Mouse (Mus musculus) c-Kit-positive CD71-positive TER-119-negative erythroid progenitor cells, embryonic 14.5 days (primary cell): ENCODE results near the gene Dapk2.

ENCODE experiments used
- DNase-seq: peaks from one replicate; pipeline ENCODE4 v3.0.0-alpha.2; 2013; ENCODE audit warnings: low read depth

The Dapk2 gene

DNA sequence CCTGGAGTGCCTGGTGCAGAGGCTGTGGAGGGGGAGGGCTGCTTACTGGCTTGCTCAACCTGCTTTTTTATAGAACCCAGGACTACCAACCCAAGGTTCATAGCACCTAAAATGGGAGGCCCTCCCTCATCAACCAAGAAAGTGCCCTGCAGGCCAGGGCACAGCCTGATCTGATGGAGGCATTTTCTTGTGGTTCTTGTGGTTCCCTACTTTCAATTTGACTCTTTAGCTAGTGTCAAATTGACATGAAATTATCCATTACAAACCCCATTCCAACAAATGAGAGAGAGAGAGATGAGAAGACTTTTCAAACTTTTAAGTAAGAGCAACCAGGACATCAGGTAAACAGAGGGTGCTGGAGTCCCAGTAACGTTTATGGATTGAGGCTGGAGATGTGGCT is 15.8 kb upstream of the Dapk2 start:
- DNase-seq: no peak

DNA sequence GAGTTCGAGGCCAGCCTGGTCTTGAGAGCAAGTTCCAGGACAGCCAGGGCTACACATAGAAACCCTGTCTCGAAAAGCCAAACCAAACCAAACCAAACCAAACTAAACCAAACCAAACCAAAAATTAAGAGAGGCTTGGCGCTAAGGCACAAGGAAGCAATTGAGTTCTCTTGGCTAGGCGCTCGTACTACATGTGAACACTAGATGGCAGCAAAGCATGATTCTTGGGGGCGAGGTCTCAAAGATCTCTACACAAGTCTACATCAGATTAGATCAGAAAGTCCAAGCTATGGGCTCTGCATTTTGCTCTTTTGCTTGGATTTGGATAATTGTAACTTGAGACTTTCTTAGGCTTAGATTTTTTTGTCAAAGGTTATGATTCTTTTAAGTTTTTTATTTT is 13.8 kb upstream of the Dapk2 start:
- no peak for DNase-seq

DNA sequence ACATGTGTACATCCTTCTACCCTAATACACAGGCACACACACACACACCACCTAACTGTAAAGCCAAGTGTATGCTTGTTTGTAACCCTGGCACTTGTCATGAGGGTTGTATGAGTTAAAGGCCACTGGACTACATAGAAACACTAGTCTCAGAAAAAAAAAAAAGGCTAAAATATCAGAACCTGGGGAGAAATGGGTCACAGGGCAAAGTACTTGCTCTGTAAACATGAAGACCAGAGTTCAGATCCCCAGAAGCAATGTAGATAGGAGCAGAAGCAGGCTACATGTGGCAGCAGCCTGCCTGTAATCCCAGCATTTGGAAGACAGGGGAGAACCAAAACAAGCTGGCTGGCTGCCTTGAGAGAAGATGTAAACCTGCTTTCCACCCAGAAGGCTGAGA is 11.9 kb upstream of the Dapk2 start:
- no peak for DNase-seq

DNA sequence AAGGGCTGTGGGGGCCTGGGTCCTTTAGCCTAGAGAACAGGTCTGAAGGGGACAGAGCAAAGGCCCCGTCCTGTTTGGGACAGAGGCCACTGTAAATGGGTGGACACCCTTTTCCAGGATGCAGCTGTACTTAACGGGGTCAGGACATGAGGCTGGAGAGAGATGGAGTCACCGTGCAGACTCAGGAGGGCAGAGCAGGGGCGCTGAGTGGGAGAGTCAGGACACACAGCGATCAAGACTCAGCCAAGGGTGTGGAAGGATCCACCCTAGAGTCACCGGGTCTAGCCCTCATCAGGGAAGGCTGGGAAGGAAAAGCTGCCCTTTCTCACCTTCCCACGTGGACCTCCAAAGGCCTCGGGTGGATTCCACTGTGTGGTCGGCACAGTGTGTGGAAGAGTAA is 6.0 kb upstream of the Dapk2 start:
- DNase-seq: no peak

DNA sequence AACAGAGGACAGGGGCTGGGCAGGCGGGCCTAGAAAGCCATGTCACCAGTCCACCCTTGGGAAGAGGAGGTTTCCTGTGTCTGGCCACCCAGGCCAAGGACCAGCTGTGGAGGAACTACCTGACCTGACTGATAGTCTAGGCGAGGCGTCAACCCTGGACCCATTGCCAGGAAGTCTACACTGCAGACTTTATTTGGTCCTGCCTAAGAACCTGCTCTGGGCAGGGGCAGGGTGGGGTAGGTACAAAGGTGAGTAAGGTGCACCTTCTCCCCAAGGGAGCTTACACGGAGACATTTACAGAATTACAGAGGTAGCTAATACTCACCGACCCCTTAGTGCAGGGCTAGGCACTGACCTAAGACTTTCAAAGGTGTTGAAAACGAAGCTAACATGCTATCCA is 4.4 kb upstream of the Dapk2 start:
- DNase-seq: no peak

DNA sequence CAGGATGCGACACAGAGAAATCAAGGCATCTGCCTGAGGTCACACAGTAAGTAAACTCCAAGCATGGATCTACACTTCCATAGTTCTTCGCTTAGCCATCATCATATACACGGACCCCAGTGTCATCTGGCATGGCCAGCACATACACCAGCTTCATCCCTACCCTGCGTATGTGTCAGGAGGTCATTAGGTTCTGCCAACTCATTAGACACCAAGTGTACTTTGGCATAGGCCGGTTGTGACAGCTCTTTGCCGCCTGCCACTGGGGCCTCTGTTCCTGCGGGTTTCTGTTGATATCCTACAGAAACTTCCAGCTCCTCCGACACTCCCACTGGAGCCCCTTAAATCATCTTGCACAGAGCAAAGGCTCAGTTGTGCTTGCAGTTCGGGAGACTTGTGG is 4.0 kb upstream of the Dapk2 start:
- no peak for DNase-seq

DNA sequence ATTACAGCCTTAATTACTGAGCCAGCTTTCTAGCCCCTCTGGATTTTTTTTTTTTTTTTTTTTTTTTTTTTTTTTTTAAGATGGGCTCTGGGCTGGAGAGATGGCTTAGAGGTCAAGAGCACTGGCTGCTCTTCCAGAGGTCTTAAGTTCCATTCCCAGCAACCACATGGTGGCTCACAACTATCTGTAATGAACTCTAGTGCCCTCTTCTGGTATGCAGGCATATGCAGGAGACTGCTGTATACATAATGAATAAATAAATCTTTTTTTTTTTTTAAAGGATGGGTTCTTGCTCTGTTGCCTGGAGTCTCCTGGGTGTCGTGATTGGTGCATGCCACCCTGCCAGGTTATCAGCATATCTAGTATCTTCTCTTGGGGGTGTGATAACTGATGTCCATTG is 2.5 kb upstream of the Dapk2 start:
- DNase-seq: no peak

DNA sequence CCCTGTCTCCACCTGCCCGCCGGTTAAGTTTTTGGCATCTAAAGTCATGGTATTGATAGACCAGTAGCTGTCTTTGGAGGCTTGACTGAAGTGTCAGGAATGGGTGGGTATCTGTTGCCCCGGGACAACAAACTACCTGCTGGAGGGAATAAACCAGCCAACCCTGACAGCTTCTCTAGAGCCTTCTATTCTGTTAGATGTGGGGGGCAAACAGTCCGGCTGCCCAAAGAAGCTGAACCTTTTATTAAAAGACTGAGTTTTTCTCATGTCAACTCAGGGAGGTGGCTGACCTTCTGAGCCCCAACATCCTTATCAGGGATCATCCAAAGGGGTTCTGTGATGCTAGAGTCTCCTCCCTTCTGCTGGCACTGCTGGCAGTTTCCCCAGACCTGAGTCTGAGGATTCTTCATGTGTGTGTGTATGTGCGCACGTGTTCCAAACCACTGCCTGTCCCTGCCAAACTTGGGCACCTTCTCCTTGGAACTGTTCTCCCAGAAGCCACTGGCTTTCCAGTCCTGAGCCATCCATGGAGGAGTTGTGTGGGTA is 935 bp downstream of the Dapk2 start:
- no peak for DNase-seq

DNA sequence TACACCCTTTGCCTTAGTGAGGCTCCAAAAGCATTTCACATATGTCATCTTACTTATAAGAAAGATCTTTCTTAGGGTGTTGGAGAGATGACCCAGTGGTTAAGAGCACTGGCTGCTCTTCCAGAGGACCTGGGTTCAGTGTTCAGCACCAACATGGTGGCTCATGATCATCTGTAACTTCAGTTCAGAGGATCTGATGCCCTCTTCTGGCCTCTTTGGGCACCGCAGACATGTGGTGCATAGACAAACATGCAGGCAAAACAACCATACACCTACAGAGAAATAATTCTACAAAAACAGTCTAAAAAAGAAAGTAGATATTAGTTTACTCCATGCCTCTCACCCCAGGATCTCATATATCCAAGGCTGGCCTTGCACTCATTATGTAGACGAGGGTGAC is 2.1 kb downstream of the Dapk2 start:
- no peak for DNase-seq

DNA sequence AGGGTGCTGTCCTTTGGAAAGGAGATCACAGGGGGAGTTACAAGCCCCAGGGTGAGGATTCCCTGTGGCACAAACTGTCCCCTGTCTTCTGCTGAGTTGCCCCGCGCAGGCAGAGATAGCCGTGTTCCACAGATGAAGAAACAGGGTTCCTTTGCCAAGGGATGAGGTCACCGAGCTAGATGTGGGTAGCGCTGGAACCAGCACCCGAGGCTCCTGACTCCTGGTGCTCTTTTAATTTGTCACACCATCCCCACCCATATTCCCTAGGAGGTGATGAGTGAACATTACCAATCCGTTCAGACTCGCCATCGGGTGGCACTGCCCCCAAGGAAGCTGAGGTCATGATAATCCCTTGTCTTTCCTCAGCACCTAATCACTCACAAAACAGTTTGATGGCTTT is 5.0 kb downstream of the Dapk2 start:
- no peak for DNase-seq

DNA sequence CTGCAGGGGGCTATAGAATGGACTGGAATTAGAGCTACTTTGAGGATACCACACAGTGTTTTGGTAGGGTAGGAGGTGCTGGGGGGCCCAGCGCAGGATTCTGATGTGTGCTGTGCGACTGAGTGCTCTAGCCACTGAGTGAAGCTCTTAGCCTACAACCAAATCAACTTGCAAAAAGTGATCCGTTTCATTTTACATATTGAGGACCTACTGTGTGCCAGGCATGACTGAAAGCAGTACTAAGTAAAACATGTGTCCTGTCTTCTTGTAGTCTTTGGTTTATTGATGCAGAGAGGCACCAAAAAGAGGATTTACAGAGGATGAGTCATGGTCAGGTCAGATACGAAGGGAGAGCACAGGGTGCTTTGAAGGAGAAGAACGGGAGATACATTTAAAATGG is 9.2 kb downstream of the Dapk2 start:
- DNase-seq: no peak

DNA sequence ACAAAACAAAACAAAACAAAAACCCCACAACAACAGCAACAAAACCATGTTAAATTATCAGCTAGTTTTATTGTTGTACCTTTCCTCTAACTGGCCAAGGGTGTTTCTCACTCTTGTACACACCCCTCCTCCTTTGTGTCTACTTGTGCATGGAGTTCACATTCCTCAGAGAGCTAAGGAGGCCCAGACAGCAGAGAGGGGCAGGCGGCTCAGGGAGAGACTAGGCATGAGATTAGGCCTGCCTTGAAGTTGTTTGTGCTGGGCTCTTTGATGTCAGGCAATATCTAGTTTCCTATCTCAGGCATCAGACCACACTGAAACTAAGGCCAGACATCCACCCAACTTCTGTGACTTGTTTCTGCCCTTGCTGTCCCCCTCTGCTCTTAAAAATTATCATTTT is 10.2 kb downstream of the Dapk2 start:
- no peak for DNase-seq

DNA sequence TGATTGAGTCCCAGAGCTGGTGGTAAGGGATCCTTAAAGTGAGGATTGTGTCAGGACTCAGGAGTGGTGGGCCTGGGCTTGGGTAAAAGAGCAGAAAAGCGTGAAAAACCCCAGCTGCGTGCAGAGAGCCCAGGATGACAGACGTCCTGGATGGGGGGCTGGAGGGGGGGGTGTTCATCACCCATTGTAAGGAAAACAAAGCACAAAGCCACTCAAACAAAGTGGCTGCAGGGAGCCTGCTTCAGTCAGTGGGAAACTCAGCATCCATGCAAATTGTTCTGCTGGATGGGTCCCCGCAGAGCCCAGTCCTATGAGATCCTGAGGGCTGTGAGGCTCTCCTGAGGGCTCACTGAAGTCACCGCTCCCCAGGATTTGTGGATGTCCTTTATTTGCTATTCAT is 12.5 kb downstream of the Dapk2 start:
- DNase-seq: no peak

DNA sequence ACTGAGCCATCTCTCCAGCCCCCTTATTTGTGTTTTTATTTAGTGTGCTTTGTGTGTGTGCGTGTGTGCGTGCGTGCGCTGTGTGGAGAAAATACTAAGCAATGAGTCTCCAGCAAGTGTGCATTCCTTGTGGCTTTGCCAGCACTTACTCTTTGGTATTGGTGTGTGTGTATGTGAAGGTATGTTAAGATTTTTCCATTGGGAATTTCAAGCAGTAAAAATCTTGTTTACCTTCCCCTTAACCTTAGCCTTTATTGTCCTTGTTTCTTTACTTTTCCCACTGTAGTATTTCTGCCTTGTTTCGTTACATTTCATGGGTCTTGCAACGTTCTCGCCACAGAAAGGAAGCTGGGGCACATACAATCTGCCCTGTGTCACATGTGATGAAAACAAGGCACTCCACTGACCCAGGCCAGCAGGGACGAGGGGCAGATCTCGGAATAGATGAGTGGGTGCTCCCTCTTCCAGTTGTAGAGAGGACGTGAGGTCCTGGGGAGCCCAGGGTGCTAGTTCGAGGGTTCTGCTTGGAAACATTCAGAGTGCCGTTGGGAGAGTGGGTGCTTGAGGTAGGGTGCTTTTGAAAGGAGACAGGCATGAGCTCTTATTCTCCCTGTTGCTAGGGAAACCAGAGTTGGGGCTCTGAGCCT is 13.4 kb downstream of the Dapk2 start:
- no peak for DNase-seq

DNA sequence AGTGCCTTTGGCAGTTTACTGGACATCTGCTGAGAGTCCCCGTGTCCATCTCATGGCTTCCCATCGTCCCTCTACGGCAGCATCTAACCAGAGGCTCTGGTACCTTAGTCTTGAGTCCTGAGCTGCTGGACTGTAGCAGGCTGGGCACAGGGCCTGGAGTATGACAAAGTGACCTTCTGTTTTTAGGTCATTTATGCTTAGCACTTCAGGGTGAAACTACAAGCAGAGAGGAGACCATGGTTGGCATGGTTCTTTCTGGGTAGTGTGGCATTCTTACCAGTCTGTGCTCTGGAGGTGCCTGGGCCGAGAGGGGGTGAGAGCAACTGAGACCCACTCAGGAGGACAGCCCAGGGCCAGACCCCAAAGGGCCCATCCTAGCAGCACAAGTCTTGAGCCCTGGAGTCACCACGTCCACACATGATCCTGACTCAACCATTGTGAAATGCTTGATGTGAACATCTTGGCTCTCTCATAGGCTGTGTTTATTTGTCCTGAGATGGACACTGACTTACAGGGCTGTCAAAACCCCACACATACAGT is 15.4 kb downstream of the Dapk2 start:
- DNase-seq: no peak

DNA sequence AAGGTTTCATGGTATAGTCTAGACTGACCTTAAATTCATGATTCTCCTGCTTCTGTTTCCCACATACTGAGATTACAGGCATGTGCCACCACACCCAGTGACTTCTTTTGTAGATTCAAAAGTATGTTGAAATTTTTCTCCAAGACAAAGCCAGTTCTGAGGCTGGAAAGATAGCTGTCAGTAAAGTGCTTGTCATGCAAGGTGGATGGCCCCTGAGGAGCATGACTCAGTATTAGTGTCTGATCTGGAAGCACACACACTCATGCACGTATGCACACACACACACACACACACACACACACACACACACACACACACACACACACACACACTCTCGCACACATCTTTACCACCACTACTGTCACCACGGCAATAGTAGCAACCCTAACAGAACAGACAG is 17.0 kb downstream of the Dapk2 start:
- DNase-seq: no peak

DNA sequence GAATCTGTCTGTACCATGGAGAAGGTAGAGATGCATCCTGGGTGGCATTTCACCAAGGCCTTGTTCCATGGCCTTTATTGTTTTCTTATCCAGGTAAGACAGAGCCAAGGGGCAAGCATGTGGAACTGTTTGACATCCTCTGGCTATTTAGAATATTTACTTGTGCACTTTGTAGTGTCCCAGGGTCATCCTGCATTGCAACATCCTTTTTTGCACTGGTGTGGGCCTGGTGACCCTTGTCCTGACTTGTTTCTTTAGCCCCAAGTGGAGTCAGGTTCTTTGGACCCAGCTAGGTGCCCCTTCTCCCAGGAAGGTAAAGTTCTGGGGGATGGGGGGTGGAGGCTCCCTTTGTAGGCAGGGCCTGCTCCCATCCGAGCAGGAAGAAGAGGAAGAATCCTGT is 20.0 kb downstream of the Dapk2 start:
- no peak for DNase-seq

DNA sequence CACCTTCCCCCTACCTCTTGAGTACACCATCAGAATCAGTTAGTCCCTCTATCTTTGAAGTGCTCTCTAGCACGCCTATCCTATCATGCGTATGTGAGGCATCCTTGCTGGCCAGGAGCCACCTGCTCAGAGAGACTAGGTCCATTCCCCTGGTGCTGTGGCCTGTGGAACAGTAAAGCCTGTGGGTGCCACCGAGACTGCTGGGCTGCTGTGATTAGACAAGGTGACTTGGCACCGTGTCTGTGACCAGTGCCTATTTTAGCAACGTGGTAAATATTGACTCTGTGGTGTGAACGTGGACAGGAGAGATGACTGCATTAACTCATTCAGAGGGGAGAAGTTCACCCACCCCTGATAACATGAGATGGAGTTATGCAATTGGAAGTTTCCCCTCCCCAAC is 21.8 kb downstream of the Dapk2 start:
- no peak for DNase-seq

DNA sequence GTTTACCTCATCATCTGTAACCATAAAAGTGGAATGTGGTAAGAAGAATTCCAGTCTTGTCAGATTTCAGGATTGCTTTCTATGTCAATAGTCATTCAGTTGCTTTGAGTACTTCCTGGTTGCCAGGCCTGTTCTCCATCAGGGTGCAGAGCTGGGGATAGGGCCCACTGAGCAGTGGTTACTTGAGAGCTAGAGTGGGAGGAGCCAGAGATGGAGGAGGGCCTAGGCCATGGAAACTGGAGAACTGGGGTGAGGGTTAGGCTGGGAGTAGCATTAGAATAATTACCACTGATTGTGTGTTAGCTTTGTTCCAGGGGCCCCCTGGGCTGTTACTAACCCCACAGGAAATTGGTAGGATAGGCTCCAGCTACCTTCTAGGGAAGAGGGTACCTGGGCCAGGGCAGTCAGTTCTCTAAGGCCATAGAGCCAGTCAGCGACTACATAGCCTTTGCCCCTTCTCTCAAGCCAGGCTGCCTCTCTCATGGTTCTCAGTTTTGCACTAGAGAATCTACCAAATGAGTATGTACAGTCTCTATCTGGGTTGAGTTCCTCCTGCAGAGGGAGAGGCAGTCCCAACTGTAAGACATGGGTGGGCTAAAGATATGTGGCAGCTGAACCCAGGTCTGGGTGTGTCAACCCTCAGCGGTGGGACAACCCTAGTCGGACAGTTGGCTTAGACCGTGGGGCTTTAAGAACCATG is 23.3 kb downstream of the Dapk2 start:
- no peak for DNase-seq

DNA sequence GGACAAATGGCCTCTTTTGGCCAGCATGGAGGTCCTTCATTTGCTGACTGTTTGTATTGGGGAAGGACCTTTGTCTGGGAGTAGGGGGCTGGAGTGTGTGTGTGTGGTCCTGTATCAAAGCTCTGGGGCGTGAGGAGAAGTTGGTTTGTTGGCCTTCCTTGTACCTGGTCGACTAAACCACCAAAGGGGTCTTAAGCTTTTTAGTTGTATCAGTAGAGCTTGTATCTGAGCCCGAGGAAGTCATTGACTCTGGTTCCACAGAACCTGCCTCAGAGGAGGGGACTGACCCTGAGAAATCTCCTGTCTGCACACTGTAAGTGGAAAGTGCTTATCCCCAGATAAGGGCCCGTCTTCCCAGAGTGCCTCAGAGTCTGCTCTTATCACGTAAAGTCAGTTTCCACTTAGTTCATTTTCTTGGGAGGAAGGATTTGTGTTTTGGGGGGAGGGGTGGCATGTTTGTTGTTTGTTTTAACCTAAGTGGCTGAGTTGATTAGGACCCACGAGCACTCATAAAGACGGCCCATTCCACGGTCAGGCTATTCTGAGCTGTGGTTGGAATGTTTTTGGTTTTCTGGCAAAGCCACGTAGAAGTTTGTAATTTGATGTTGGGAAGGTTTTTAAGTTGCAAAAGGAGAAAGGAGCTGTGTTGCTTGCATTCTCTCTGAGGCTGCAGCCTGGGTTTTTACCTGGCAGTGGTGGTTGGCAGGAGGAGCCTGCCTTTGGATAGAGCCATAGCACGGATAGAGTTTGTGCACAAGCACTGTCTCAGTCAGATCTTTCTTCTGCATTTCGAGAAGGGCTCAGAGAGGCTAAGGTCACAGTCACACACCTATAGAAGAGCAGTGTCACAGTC is 24.0 kb downstream of the Dapk2 start:
- peak; percentile 86 for DNase-seq

DNA sequence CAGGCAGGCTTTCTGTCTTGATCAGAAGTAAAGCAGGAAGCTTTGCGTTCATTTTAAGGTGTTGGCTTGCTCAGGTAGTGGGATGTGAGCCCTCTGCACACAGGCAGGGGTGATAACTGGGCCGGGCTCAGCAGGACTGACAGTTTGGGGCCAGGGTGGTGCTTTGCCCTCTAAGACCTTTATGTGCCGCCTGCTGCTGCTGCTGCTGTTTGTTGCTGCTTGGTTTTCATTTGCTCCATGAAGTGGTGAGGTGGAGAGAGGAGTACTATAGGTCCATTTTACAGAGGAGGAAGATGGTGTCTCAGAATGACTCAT is 24.6 kb downstream of the Dapk2 start:
- DNase-seq: no peak

DNA sequence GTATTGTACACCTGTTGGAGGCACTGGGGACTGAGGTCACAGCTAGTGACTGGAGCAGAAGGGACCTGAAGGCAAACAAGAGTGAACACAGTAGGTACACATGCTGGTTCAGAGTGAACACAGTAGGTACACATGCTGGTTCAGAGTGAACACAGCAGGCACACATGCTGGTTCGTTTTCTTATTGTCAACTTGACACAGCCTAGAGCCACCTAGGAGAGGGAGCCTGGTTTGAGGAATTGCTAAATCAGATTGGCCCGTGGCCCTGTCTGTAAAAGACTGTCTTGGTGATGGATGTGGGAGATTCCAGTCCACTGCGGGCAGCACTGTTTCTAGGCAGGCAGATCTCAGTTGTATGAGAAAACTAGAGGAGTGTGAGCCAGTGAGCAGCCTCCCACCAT is 25.0 kb downstream of the Dapk2 start:
- no peak for DNase-seq

DNA sequence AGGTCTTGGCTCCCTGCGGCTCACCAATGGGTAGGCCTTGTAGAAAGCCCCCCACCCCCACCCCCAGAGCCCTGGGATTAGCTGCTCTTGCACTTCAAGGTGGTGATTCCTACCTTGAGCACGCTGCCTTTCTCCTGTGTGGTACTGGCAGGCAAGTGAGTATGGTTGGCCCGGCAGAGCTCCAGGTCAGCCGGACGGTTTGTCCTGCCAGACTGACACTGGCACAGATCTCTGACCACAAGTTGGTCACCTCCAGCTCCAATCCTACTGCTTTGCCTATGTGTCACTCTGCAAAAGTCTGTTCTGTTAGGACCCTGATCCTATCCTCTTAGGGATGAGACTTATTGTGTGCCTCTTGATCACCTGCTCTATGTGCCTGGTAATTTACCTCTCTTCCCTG is 26.5 kb downstream of the Dapk2 start:
- no peak for DNase-seq
